Mouse (Mus musculus): ENCODE measurements around the gene Col23a1.

GRCm38 (mm10) chr11:51263286-51263831, 26.4 kb upstream of the Col23a1 start:
- no peak for TF ChIP-seq CTCF (IDR thresholded peaks at IDR 0.05; ENCODE audit: low read depth)
- no peak for TF ChIP-seq EP300 (IDR thresholded peaks at IDR 0.05; ENCODE audit: low read depth)

Data from heart, postnatal 0 days (tissue).